Mouse (Mus musculus): ENCODE results near the gene Lmod1. TPM values are rescaled to one million over a fixed set of nuclear protein-coding genes. Genes with fewer than 3 reads are reported as not detected.
A peak's percentile ranks its signal among the peaks of the same experiment; 100 is the strongest.

The Lmod1 gene
- polyA plus RNA-seq, 2 experiments: 0.56 to 0.59 TPM

GRCm38 (mm10) chr1:135283826-135284291 is 40.7 kb upstream of the Lmod1 start, which contains the start of gene Rnpep:
TSS of gene Rnpep (minus strand) at chr1:135284084.
- peak; percentile 87; the same call in 1 of the 2 replicates for TF ChIP-seq POLR2A (IDR thresholded peaks at IDR 0.05; ENCODE audit: borderline replicate concordance, extremely low read depth, insufficient read depth, insufficient read length)

GRCm38 (mm10) chr1:135286311-135286710 is 38.3 kb upstream of the Lmod1 start:
- Histone ChIP-seq H3K9ac (ENCODE audit: low read depth, low read length, severe bottlenecking) (0 out of 2 replicates have a peak overlapping the region, but pooled peaks have one; percentile 21), H3K9me3 (ENCODE audit: control insufficient read depth, low read length) (no peaks in the 10 kb centered on the region), H3K4me3 (replicated peaks; ENCODE audit: low read length) (no peak overlapping the region), H3K4me1 (ENCODE audit: control insufficient read depth, insufficient read depth, low read length) (peaks cover 6% of the 10 kb centered on the region), H3K27me3 (ENCODE audit: control insufficient read depth, insufficient read depth, low read length) (no peaks in the 10 kb centered on the region), H3K27ac (replicated peaks; ENCODE audit: low read depth, low read length) (no peak overlapping the region), H3K36me3 (ENCODE audit: control insufficient read depth, insufficient read depth, low read length) (no peaks in the 10 kb centered on the region), H3K4me2 (replicated peaks; ENCODE audit: low read depth, low read length, severe bottlenecking) (no peak overlapping the region)
- ATAC-seq (ENCODE audit: low FRiP score, low read depth): no peak
- DNase-seq (ENCODE audit: low spot score): no peak
- WGBS: 57% methylated on average over 2 of the region's 2 CpGs
- TF ChIP-seq POLR2A (IDR thresholded peaks at IDR 0.05; ENCODE audit: borderline replicate concordance, extremely low read depth, insufficient read depth, insufficient read length): no peak

More at GRCm38 (mm10) chr1:135283826-135284291, 40.7 kb upstream of the Lmod1 start, which contains the start of gene Rnpep:
- peaks cover 6% of the 10 kb centered on the region for H3K4me1 ChIP-seq (ENCODE audit: control insufficient read depth, insufficient read depth, low read length)
- peaks cover under 1% of the 10 kb centered on the region; the same call in 1 of the 2 replicates for H3K36me3 ChIP-seq (ENCODE audit: control insufficient read depth, insufficient read depth, low read length)
- H3K9me3 ChIP-seq (ENCODE audit: control insufficient read depth, low read length): no peaks in the 10 kb centered on the region
- ATAC-seq (ENCODE audit: low FRiP score, low read depth): peak; percentile 84
- peak; percentile 68 for DNase-seq (ENCODE audit: low spot score)
- H3K4me3 ChIP-seq (replicated peaks; ENCODE audit: low read length): peak within 1 kb of the TSS; percentile 88
- WGBS: 0% methylated on average over 22 of the region's 39 CpGs
- H3K9ac ChIP-seq (ENCODE audit: low read depth, low read length, severe bottlenecking): peak within 1 kb of the TSS; percentile 94
- peak within 1 kb of the TSS; percentile 83 for H3K27ac ChIP-seq (replicated peaks; ENCODE audit: low read depth, low read length)
- H3K4me2 ChIP-seq (replicated peaks; ENCODE audit: low read depth, low read length, severe bottlenecking): peak within 1 kb of the TSS; percentile 60
- H3K27me3 ChIP-seq (ENCODE audit: control insufficient read depth, insufficient read depth, low read length): no peaks in the 10 kb centered on the region

GRCm38 (mm10) chr1:135290908-135291307 is 33.7 kb upstream of the Lmod1 start:
- no peaks in the 10 kb centered on the region for H3K4me1 ChIP-seq (ENCODE audit: control insufficient read depth, insufficient read depth, low read length)
- H3K4me2 ChIP-seq (replicated peaks; ENCODE audit: low read depth, low read length, severe bottlenecking): no peak overlapping the region
- WGBS: 76% methylated on average over 5 of the region's 5 CpGs
- H3K27me3 ChIP-seq (ENCODE audit: control insufficient read depth, insufficient read depth, low read length): no peaks in the 10 kb centered on the region
- DNase-seq (ENCODE audit: low spot score) (no peak), ATAC-seq (ENCODE audit: low FRiP score, low read depth) (no peak)
- TF ChIP-seq POLR2A (IDR thresholded peaks at IDR 0.05; ENCODE audit: borderline replicate concordance, extremely low read depth, insufficient read depth, insufficient read length): no peak
- no peak overlapping the region for H3K9ac ChIP-seq (ENCODE audit: low read depth, low read length, severe bottlenecking)
- H3K9me3 ChIP-seq (ENCODE audit: control insufficient read depth, low read length): no peaks in the 10 kb centered on the region
- peaks cover 15% of the 10 kb centered on the region for H3K36me3 ChIP-seq (ENCODE audit: control insufficient read depth, insufficient read depth, low read length)
- H3K27ac ChIP-seq (replicated peaks; ENCODE audit: low read depth, low read length): no peak overlapping the region
- no peak overlapping the region for H3K4me3 ChIP-seq (replicated peaks; ENCODE audit: low read length)

GRCm38 (mm10) chr1:135311356-135311755 is 13.3 kb upstream of the Lmod1 start:
- no peak overlapping the region for H3K4me2 ChIP-seq (replicated peaks; ENCODE audit: low read depth, low read length, severe bottlenecking)
- H3K4me1 ChIP-seq (ENCODE audit: control insufficient read depth, insufficient read depth, low read length): peaks cover 8% of the 10 kb centered on the region
- no peaks in the 10 kb centered on the region for H3K9me3 ChIP-seq (ENCODE audit: control insufficient read depth, low read length)
- 68% methylated on average over 6 of the region's 6 CpGs for WGBS
- H3K9ac ChIP-seq (ENCODE audit: low read depth, low read length, severe bottlenecking): no peak overlapping the region
- no peak for TF ChIP-seq POLR2A (IDR thresholded peaks at IDR 0.05; ENCODE audit: borderline replicate concordance, extremely low read depth, insufficient read depth, insufficient read length)
- ATAC-seq (ENCODE audit: low FRiP score, low read depth): no peak
- no peaks in the 10 kb centered on the region for H3K27me3 ChIP-seq (ENCODE audit: control insufficient read depth, insufficient read depth, low read length)
- no peak overlapping the region for H3K27ac ChIP-seq (replicated peaks; ENCODE audit: low read depth, low read length)
- H3K4me3 ChIP-seq (replicated peaks; ENCODE audit: low read length): no peak overlapping the region
- peaks cover 34% of the 10 kb centered on the region for H3K36me3 ChIP-seq (ENCODE audit: control insufficient read depth, insufficient read depth, low read length)
- no peak for DNase-seq (ENCODE audit: low spot score)

- no peak overlapping the region for H3K9ac ChIP-seq (ENCODE audit: low read depth, low read length, severe bottlenecking)
- H3K27me3 ChIP-seq (ENCODE audit: control insufficient read depth, insufficient read depth, low read length): no peaks in the 10 kb centered on the region
- no peak for DNase-seq (ENCODE audit: low spot score)
- peak overlapping the region; percentile 95 for H3K4me3 ChIP-seq (replicated peaks; ENCODE audit: low read length)
- no peaks in the 10 kb centered on the region for H3K9me3 ChIP-seq (ENCODE audit: control insufficient read depth, low read length)
- no peak overlapping the region for H3K27ac ChIP-seq (replicated peaks; ENCODE audit: low read depth, low read length)
- 87% methylated on average over 4 of the region's 4 CpGs for whole genome bisulfite sequencing
- TF ChIP-seq POLR2A (IDR thresholded peaks at IDR 0.05; ENCODE audit: borderline replicate concordance, extremely low read depth, insufficient read depth, insufficient read length): no peak
- ATAC-seq (ENCODE audit: low FRiP score, low read depth): no peak
- peaks cover 8% of the 10 kb centered on the region for H3K4me1 ChIP-seq (ENCODE audit: control insufficient read depth, insufficient read depth, low read length)
- H3K4me2 ChIP-seq (replicated peaks; ENCODE audit: low read depth, low read length, severe bottlenecking): peak overlapping the region; percentile 93
- peaks cover 26% of the 10 kb centered on the region for H3K36me3 ChIP-seq (ENCODE audit: control insufficient read depth, insufficient read depth, low read length)
These were observed 12.4 kb upstream of the Lmod1 start for GRCm38 (mm10) chr1:135312201-135312600.

All from limb, embryonic 14.5 days (tissue).